Mouse (Mus musculus): ENCODE results near the gene Jmjd7. TPM values are rescaled to one million over a fixed set of nuclear protein-coding genes. Genes with fewer than 3 reads are reported as not detected.

Gene Jmjd7
- polyA plus RNA-seq, 1 experiment from 2014 or later, result 2.6 TPM

GRCm38 (mm10) chr2:120032726-120033467 lies 5.6 kb downstream of the Jmjd7 start, which contains the start of gene Pla2g4b:
Gene Pla2g4b, plus strand, starts transcription at chr2:120033417.
- H3K36me3 ChIP-seq (ENCODE audit: inconsistent target), result no peaks in the 10 kb centered on the region
- H3K4me3 ChIP-seq (ENCODE audit: inconsistent target), result no peak within 1 kb of the TSS
- no peak within 1 kb of the TSS for H3K27ac ChIP-seq
- no peaks in the 10 kb centered on the region for H3K79me2 ChIP-seq (ENCODE audit: inconsistent target)
- 95% methylated on average over 12 of the region's 12 CpGs for WGBS (ENCODE audit: missing documents)

DNA sequence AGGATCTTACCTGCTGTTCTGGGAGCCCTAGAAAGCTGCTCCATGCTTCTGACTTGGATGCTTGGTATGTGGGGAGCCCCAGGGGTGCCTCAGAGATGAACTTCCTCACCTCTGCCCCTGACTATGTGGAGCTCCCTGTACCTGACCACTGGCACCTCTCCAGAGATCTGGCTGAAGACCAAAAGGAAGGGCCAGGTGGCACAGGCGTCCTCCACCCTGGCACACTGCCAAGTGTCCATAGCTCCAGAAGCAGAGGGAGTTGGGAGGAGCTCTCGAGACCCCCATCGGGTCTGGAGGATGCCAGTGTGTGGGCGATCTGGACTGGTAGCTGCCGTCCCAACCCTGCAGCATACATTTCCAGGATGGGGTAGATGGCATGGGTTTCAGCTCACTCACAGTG lies 6.4 kb downstream of the Jmjd7 start:
- Histone ChIP-seq H3K4me3 (ENCODE audit: inconsistent target) (no peak overlapping the region), H3K27ac (no peak overlapping the region), H3K79me2 (ENCODE audit: inconsistent target) (no peaks in the 10 kb centered on the region), H3K36me3 (ENCODE audit: inconsistent target) (no peaks in the 10 kb centered on the region)
- 91% methylated on average over 5 of the region's 5 CpGs for WGBS (ENCODE audit: missing documents)

GRCm38 (mm10) chr2:120037744-120038143 lies 10.5 kb downstream of the Jmjd7 start:
- H3K36me3 ChIP-seq (ENCODE audit: inconsistent target), result no peaks in the 10 kb centered on the region
- 35% methylated on average over 9 of the region's 9 CpGs for WGBS (ENCODE audit: missing documents)

DNA sequence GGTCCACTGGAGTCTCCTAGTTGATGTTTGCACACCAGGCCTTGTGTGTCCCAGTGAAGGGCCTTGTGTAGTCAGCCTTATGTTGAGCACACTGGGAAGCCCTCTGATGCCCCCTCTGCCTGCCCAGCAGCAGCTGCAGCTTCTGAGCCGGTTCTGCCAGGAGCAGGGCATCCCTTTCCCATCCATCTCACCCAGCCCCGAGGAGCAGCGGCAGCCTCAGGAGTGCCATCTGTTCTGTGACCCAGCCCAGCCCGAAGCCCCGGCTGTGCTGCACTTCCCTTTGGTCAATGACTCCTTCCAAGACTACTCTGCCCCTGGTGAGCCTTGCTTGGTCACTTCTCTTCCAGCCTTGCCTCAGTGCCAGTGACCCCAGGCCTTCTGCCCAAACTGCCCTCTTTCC lies 13.7 kb downstream of the Jmjd7 start:
- H3K4me3 ChIP-seq (ENCODE audit: inconsistent target), result no peak overlapping the region
- no peaks in the 10 kb centered on the region for H3K36me3 ChIP-seq (ENCODE audit: inconsistent target)
- H3K79me2 ChIP-seq (ENCODE audit: inconsistent target), result no peaks in the 10 kb centered on the region
- 96% methylated on average over 5 of the region's 5 CpGs for WGBS (ENCODE audit: missing documents)
- no peak overlapping the region for H3K27ac ChIP-seq

More at GRCm38 (mm10) chr2:120037744-120038143, 10.5 kb downstream of the Jmjd7 start:
- H3K4me3 ChIP-seq (ENCODE audit: inconsistent target), result no peak overlapping the region
- H3K79me2 ChIP-seq (ENCODE audit: inconsistent target), result no peaks in the 10 kb centered on the region
- no peak overlapping the region for H3K27ac ChIP-seq

DNA sequence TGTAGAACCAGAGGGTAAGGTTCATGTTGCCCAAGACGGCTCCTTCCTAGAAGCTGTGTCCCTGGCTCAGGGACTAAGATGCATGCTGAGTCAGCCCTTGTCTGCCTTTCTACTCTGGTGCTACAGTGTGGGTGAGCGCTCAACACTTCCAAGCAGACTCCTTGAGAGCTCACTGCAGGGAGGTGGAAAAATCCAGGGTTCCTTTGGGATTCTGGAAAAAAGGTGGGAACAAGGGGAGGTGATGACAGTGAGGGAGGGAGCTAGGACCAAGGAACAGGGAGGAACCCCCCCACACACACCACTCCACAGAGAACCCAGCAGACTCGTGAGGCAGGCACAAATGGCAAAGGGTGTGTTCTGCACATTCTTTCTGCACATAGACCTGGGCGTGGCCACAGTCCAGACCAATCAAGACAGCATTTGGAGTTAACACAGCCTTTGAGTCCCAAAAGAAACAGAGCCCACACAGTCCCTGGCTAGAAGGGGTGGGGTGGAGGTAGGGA lies 16.9 kb downstream of the Jmjd7 start:
- no peak overlapping the region for H3K27ac ChIP-seq
- H3K79me2 ChIP-seq (ENCODE audit: inconsistent target), result no peaks in the 10 kb centered on the region
- no peaks in the 10 kb centered on the region for H3K36me3 ChIP-seq (ENCODE audit: inconsistent target)
- H3K4me3 ChIP-seq (ENCODE audit: inconsistent target), result no peak overlapping the region
- WGBS (ENCODE audit: missing documents), result 73% methylated on average over 4 of the region's 4 CpGs

DNA sequence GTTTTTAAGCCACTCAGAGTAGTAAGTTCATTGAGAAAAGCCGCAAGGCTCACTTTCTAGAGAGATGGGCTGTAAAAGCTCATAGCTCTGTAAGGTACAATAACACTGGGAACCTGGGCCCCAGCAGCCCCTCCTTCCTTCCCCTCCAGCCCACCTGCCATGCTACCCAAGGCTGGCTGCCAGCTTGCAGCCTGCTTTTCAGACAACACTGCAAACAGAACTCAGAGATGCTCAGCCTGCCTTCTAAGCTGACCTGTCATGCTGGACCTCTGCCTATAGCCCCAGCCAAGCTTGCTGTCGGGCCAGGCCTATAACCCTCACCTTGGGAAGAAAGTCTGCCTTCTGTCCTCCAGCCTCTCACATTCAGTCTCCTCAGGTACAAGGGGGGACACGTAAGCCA lies 17.4 kb downstream of the Jmjd7 start:
- WGBS (ENCODE audit: missing documents), result 95% methylated on average over 3 of the region's 3 CpGs

GRCm38 (mm10) chr2:120046486-120047310 lies 19.4 kb downstream of the Jmjd7 start:
- no peak overlapping the region for H3K27ac ChIP-seq
- H3K79me2 ChIP-seq (ENCODE audit: inconsistent target), result no peaks in the 10 kb centered on the region
- H3K4me3 ChIP-seq (ENCODE audit: inconsistent target), result no peak overlapping the region
- 96% methylated on average over 14 of the region's 14 CpGs for WGBS (ENCODE audit: missing documents)
- no peaks in the 10 kb centered on the region for H3K36me3 ChIP-seq (ENCODE audit: inconsistent target)

More for the DNA sequence above, 17.4 kb downstream of the Jmjd7 start:
- Histone ChIP-seq H3K36me3 (ENCODE audit: inconsistent target) (no peaks in the 10 kb centered on the region), H3K79me2 (ENCODE audit: inconsistent target) (no peaks in the 10 kb centered on the region), H3K27ac (no peak overlapping the region), H3K4me3 (ENCODE audit: inconsistent target) (no peak overlapping the region)

DNA sequence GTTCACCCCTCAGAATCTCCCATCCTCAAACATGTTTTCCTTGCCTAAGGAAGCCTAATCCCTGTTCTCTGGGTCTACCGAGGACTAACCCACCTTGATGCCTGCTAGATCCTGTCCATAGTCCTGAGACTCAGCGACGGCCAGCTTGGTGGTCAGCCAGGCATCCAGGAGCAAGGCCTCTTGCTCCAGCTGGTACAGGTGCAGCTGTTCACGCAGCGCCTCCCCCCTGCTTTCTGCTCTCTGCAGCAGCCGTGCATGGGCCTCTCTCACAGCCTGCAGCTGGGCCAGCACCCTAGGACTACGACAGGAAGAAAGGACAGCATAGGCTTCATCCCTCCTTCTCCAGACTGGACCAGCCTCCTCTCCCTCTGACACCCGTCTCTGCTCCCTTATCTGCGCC lies 20.9 kb downstream of the Jmjd7 start:
- no peak overlapping the region for H3K27ac ChIP-seq
- H3K79me2 ChIP-seq (ENCODE audit: inconsistent target), result no peaks in the 10 kb centered on the region
- H3K36me3 ChIP-seq (ENCODE audit: inconsistent target), result no peaks in the 10 kb centered on the region
- no peak overlapping the region for H3K4me3 ChIP-seq (ENCODE audit: inconsistent target)
- WGBS (ENCODE audit: missing documents), result 90% methylated on average over 9 of the region's 9 CpGs

DNA sequence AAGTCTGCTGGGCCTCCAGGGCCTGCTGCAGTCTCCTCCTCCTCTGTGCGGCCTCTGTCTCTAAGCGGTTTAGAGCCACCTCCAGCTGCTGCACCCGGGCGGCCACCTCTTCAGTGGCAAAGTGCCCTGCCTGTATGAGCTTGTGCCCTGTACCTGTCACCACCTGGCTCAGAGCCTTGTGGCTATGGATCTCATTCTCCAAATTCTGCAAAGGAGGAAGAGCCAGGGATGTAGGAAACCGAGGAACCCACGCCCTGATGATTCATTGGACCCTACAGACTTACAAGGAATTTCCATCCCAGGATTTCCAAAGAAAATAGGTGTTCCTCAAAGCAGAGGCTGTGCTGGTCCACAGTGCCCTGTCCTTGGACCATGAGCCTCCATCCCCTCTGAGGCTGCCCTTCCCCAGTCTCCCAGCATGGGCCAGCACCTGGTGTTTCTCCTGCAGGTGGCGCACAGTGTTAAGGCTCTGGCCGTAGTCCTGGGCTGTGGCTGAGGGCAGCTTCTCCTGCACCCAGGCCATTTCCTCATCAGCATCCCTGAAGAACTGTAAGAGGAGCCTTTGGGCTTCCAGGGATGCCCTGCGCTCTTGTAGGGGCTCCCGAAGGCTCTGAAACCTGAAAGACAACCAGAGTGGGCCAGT lies 22.5 kb downstream of the Jmjd7 start:
- H3K4me3 ChIP-seq (ENCODE audit: inconsistent target), result no peak overlapping the region
- H3K27ac ChIP-seq, result no peak overlapping the region
- H3K36me3 ChIP-seq (ENCODE audit: inconsistent target), result no peaks in the 10 kb centered on the region
- no peaks in the 10 kb centered on the region for H3K79me2 ChIP-seq (ENCODE audit: inconsistent target)
- WGBS (ENCODE audit: missing documents), result 78% methylated on average over 10 of the region's 10 CpGs

- H3K27ac ChIP-seq, result no peak overlapping the region
- H3K4me3 ChIP-seq (ENCODE audit: inconsistent target), result no peak overlapping the region
- H3K36me3 ChIP-seq (ENCODE audit: inconsistent target), result no peaks in the 10 kb centered on the region
- 61% methylated on average over 6 of the region's 6 CpGs for WGBS (ENCODE audit: missing documents)
- no peaks in the 10 kb centered on the region for H3K79me2 ChIP-seq (ENCODE audit: inconsistent target)
Measured at GRCm38 (mm10) chr2:120051405-120051804, 24.1 kb downstream of the Jmjd7 start.

GRCm38 (mm10) chr2:120054771-120055552 lies 27.7 kb downstream of the Jmjd7 start:
- no peak overlapping the region for H3K4me3 ChIP-seq (ENCODE audit: inconsistent target)
- no peaks in the 10 kb centered on the region for H3K79me2 ChIP-seq (ENCODE audit: inconsistent target)
- H3K36me3 ChIP-seq (ENCODE audit: inconsistent target), result no peaks in the 10 kb centered on the region
- 92% methylated on average over 12 of the region's 12 CpGs for WGBS (ENCODE audit: missing documents)
- H3K27ac ChIP-seq, result no peak overlapping the region

DNA sequence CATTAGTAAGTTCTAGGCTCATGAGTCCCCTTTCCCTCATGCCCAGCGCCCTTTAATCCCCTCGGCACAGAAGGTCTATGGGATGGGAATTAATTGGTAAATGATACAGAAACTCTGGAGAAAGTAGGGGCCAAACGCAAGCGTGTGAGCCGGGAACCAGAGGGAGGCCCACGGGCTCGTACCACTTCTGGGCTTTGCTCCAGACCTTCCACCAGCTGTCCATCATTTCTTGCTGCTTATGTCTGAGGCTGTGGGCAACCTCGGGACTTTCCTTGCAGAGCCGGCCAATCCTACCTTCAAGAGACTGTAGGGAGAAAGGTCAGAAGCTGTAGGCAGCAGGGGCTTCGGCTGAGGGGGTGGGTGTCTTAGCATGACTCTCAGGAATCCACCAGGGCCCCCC lies 28.6 kb downstream of the Jmjd7 start:
- WGBS (ENCODE audit: missing documents), result 83% methylated on average over 10 of the region's 10 CpGs
- H3K27ac ChIP-seq, result no peak overlapping the region
- H3K36me3 ChIP-seq (ENCODE audit: inconsistent target), result no peaks in the 10 kb centered on the region
- H3K79me2 ChIP-seq (ENCODE audit: inconsistent target), result no peaks in the 10 kb centered on the region
- H3K4me3 ChIP-seq (ENCODE audit: inconsistent target), result no peak overlapping the region

GRCm38 (mm10) chr2:120058818-120059217 lies 31.5 kb downstream of the Jmjd7 start:
- Histone ChIP-seq H3K27ac (no peak overlapping the region), H3K36me3 (ENCODE audit: inconsistent target) (no peaks in the 10 kb centered on the region), H3K4me3 (ENCODE audit: inconsistent target) (no peak overlapping the region), H3K79me2 (ENCODE audit: inconsistent target) (no peaks in the 10 kb centered on the region)
- 97% methylated on average over 4 of the region's 4 CpGs for WGBS (ENCODE audit: missing documents)

GRCm38 (mm10) chr2:120059466-120059865 lies 32.2 kb downstream of the Jmjd7 start:
- H3K36me3 ChIP-seq (ENCODE audit: inconsistent target), result no peaks in the 10 kb centered on the region
- no peak overlapping the region for H3K27ac ChIP-seq
- no peak overlapping the region for H3K4me3 ChIP-seq (ENCODE audit: inconsistent target)
- H3K79me2 ChIP-seq (ENCODE audit: inconsistent target), result no peaks in the 10 kb centered on the region
- 90% methylated on average over 3 of the region's 3 CpGs for WGBS (ENCODE audit: missing documents)

Measured in macrophage (primary cell).